Mouse (Mus musculus) kidney, postnatal 10 days (tissue): ENCODE measurements around the gene Utrn.

ENCODE experiments used
- DNase-seq: peaks from one replicate; pipeline ENCODE4 v3.0.0; 2021; ENCODE audit warnings: mixed read lengths

Gene Utrn

GRCm38 (mm10) chr10:12505568-12505967 lies 363.6 kb downstream of the Utrn start:
- no peak for DNase-seq

- no peak for DNase-seq
These were observed 368.7 kb downstream of the Utrn start for GRCm38 (mm10) chr10:12500489-12500888.

- no peak for DNase-seq
These were observed 371.6 kb downstream of the Utrn start for GRCm38 (mm10) chr10:12497555-12497954.

- DNase-seq, result no peak
These were observed 379.5 kb downstream of the Utrn start for GRCm38 (mm10) chr10:12489551-12490177.

GRCm38 (mm10) chr10:12488518-12488917 lies 380.6 kb downstream of the Utrn start:
- DNase-seq, result no peak

- DNase-seq, result no peak
These were observed 381.0 kb downstream of the Utrn start for GRCm38 (mm10) chr10:12488117-12488516.

- DNase-seq, result no peak
These were observed 385.7 kb downstream of the Utrn start for GRCm38 (mm10) chr10:12483494-12483893.

- no peak for DNase-seq
These were observed 386.2 kb downstream of the Utrn start for GRCm38 (mm10) chr10:12482975-12483374.

- DNase-seq, result no peak
These were observed 394.1 kb downstream of the Utrn start for GRCm38 (mm10) chr10:12474850-12475621.

GRCm38 (mm10) chr10:12469391-12470057 lies 399.6 kb downstream of the Utrn start:
- no peak for DNase-seq

GRCm38 (mm10) chr10:12467544-12467943 lies 401.6 kb downstream of the Utrn start:
- no peak for DNase-seq

- no peak for DNase-seq
These were observed 408.2 kb downstream of the Utrn start for GRCm38 (mm10) chr10:12460945-12461344.

GRCm38 (mm10) chr10:12456867-12457266 lies 412.3 kb downstream of the Utrn start:
- DNase-seq, result no peak

GRCm38 (mm10) chr10:12452641-12453040 lies 416.5 kb downstream of the Utrn start:
- no peak for DNase-seq

GRCm38 (mm10) chr10:12444122-12444521 lies 425.0 kb downstream of the Utrn start:
- no peak for DNase-seq

GRCm38 (mm10) chr10:12433161-12433560 lies 436.0 kb downstream of the Utrn start:
- no peak for DNase-seq

- DNase-seq, result no peak
These were observed 438.8 kb downstream of the Utrn start for GRCm38 (mm10) chr10:12430399-12430798.

GRCm38 (mm10) chr10:12426866-12427265 lies 442.3 kb downstream of the Utrn start:
- no peak for DNase-seq

- DNase-seq, result no peak
These were observed 444.2 kb downstream of the Utrn start for GRCm38 (mm10) chr10:12424944-12425343.

GRCm38 (mm10) chr10:12423994-12424725 lies 445.0 kb downstream of the Utrn start:
- no peak for DNase-seq

GRCm38 (mm10) chr10:12414967-12415366 lies 454.2 kb downstream of the Utrn start:
- no peak for DNase-seq

GRCm38 (mm10) chr10:12406338-12407110 lies 462.6 kb downstream of the Utrn start:
- DNase-seq, result no peak
